Mouse (Mus musculus): ENCODE results near the gene Nags. TPM values are rescaled to one million over a fixed set of nuclear protein-coding genes. Genes with fewer than 3 reads are reported as not detected.

The Nags gene
- total RNA-seq (2023): under 1 TPM; 0.18 to 0.20 TPM

GRCm38 (mm10) chr11:102145471-102146001 is at the start of gene Nags:
Gene Nags (plus strand): TSS chr11:102145513.

DNA sequence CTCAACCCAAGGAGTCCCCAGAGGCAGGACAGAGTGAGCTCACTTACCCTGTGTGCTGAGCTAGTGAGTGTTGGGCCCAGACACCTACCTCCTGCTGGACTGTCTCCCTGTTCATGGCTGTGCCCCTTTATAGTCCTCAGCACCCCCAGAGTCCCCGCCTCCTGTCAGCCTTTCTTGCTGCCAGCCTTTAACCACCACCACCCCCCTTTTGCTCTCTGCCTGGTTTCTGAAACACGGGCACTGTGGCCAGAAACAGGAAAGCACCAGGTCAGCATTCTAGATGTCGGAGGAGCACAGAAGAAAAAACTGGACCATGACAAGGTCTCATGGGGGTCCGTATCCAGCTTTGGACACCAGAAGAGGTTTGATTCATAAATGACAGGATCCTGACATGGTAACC is 44.1 kb upstream of the Nags start, which contains the start of gene Ppy:
Gene Ppy, minus strand, starts transcription at position 101 of the 400 bp plus-strand sequence.

GRCm38 (mm10) chr11:102107732-102108131 is 37.6 kb upstream of the Nags start, which contains the start of gene Pyy:
Gene Pyy (minus strand): TSS chr11:102107832.

GRCm38 (mm10) chr11:102156039-102156785 is 10.9 kb downstream of the Nags start, which contains the start of gene Tmem101:
Gene Tmem101 (minus strand): TSS chr11:102156404.

DNA sequence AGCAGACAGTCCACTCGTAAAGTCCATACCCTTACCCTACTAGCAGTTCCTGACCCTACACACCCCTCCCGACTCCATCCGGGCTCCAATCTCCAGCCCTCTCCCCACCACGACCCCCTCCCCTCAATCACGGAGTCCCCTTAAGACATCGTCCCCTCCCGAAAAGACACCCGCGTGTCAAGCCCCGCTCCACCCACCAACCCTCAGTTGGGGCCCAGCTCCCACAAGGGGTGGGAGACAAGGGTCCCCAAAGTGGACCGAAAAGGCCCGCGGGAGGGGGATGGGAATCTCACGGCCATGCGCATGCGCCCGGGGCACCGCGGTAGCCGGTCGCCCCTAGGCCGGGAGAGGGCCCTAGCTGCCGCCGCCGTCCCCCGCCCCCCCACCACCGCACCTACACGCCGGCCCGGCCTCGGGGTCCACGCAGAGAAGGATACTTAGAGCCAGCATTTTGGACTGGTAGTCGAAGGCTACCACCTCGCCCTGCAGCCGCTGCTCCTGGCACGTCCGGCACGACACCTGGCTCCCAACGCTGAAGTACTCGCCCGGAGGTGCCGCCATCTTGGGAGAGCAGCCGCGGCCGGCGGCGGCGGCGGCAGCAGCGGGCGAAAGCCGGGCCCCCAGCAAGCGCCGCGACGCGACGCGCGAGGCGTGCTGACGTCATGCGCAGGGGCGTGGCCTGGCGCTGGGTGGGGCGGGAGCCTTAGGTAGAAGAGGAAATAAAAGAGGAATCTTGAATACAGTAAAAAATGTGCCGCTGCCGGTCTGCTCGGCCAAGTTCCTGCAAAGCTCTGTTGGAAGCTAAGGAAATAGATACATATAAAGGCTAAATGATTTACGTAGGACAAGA is 39.6 kb downstream of the Nags start, which contains the start of gene Lsm12:
Gene Lsm12, minus strand, starts transcription at position 651 of the 850 bp plus-strand sequence.

DNA sequence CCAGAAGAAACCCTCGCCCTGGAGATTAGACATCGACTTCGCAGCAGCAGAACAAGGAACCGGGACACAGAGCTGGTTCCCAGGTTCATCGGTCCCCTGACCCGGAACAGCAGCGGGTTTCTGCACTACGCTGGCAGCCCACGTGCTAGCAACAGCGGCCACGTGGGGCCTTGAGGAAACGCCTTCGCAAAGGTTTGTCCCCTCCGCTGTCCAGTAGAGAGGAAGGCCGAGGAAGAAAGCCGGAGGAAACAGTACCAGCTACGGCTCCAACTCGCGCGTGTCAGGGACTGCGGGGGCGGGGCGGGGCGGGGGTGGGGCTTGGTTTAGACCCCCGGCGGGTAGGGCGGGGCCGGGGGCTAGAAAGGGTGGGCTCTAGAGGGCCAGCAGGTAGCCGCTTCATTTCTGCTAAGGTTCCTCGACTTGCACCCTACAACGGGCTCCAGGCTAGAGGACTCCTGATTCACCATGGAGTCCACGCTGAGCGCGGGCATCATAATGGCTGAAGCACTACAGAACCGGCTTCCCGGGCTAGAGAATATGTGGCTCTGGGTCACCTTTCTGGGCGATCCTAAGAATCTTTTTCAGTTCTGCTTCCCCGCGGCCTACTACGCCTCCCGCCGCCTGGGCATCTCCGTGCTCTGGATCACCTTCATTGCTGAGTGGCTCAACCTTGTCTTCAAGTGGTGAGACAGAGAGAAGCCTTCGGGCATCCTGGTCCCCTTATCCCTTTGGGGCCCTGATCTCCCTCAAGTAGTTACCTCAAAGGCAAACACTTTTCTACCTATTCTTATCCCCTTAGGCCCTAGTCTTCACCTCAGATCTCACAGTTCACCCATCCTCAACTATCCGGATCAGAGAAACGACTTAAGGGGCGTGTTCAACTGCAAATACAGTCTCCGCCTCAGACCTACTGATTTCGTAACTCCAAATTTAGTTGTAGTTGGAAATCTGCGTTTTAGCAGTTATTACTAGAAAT is 44.4 kb downstream of the Nags start, which contains the start of gene G6pc3:
Gene G6pc3, plus strand, starts transcription at position 160 of the 976 bp plus-strand sequence.

Other genes with a start within 250 kb of the Nags start
- not detected for gene Sost, start 178.5 kb upstream of the Nags start, total RNA-seq (2023)
- gene Cfap97d1, start 161.2 kb upstream of the Nags start, total RNA-seq (2023): not detected
- 10 to 100 TPM; 23.8 to 37.4 TPM for gene Dusp3, start 158.5 kb upstream of the Nags start, total RNA-seq (2023)
- gene Mpp3, start 117.1 kb upstream of the Nags start, total RNA-seq (2023): under 1 TPM in 1 of 2 experiments, not detected in 1; 0.22 TPM
- gene Cd300lg, start 104.0 kb upstream of the Nags start, total RNA-seq (2023): 10 to 100 TPM; 16.6 to 25.3 TPM
- gene Mpp2, start 57.0 kb upstream of the Nags start, total RNA-seq (2023): 1 to 10 TPM in 1 of 2 experiments, under 1 TPM in 1; 0.29 to 1.9 TPM
- not detected for gene Ppy, start 44.2 kb upstream of the Nags start, total RNA-seq (2023)
- gene Pyy, start 37.7 kb upstream of the Nags start, total RNA-seq (2023): not detected
- gene Tmem101, start 10.9 kb downstream of the Nags start, total RNA-seq (2023): 10 to 100 TPM in 1 of 2 experiments, 1 to 10 TPM in 1; 7.4 to 12.2 TPM
- 10 to 100 TPM; 33.8 to 37.9 TPM for gene Lsm12, start 39.8 kb downstream of the Nags start, total RNA-seq (2023)
- gene G6pc3, start 44.1 kb downstream of the Nags start, total RNA-seq (2023): 10 to 100 TPM; 16.8 to 25.2 TPM
- gene Hdac5, start 84.7 kb downstream of the Nags start, total RNA-seq (2023): 100 to 1,000 TPM; 112 to 127 TPM
- 1 to 10 TPM; 7.2 to 8.2 TPM for gene BC030867, start 103.4 kb downstream of the Nags start, total RNA-seq (2023)
- gene Asb16, start 123.2 kb downstream of the Nags start, total RNA-seq (2023): not detected
- 10 to 100 TPM; 46.1 to 54.7 TPM for gene Tmub2, start 139.4 kb downstream of the Nags start, total RNA-seq (2023)
- 10 to 100 TPM; 67.1 to 69.7 TPM for gene Atxn7l3, start 151.1 kb downstream of the Nags start, total RNA-seq (2023)
- gene Ubtf, start 174.2 kb downstream of the Nags start, total RNA-seq (2023): 10 to 100 TPM; 80.3 to 84.1 TPM
- gene Slc4a1, start 220.7 kb downstream of the Nags start, total RNA-seq (2023): 10 to 100 TPM; 28.8 to 68.2 TPM
- under 1 TPM in 1 of 2 experiments, not detected in 1; 0.40 TPM for gene Rundc3a, start 247.9 kb downstream of the Nags start, total RNA-seq (2023)

Measured in neutrophil, adult 59 days (primary cell).